In genomic region chr5:146684429-146684828, GRCm38 (mm10) we compare ENCODE assay signal across 25 mouse cellular contexts.
DNase-seq lines count a peak whose midpoint lies in the region; ATAC-seq and TF ChIP-seq lines count a peak whose summit lies in the region.
"Had no signal": no experiment of that assay in that cellular context is flagged by ENCODE, and none has a peak within 500 bp of the region (broad histone marks: within the 10 kb centered on the region; RNA-seq: fewer than 3 reads in every experiment).

No protein-coding gene starts in this region.

- H3K27ac ChIP-seq in hindbrain, embryonic 12.5 days, result peak overlapping the region; percentile 35; the same call in 1 of the 2 replicates
- no peak overlapping the region for H3K27ac ChIP-seq in hindbrain, embryonic 13.5 days
- H3K27ac ChIP-seq in midbrain, embryonic 11.5 days (ENCODE audit: low read depth, low read length), result no peak overlapping the region
- H3K27ac ChIP-seq in midbrain, embryonic 16.5 days (ENCODE audit: low read length), result no peak overlapping the region
- no peak overlapping the region for H3K27ac ChIP-seq in ES-Bruce4 (ENCODE audit: insufficient read depth, low read length)
- H3K27ac ChIP-seq in neural tube, embryonic 13.5 days (replicated peaks), result peak overlapping the region; percentile 76
- H3K27ac ChIP-seq: embryonic facial prominence, embryonic 13.5 days; forebrain, embryonic 12.5 days; kidney, postnatal 0 days; limb, embryonic 12.5 days; liver, embryonic 12.5 days had no signal

- 0 out of 2 replicates have a peak, but pooled peaks cover 8% of the 10 kb centered on the region for H3K4me1 ChIP-seq in hindbrain, embryonic 12.5 days
- peaks cover 16% of the 10 kb centered on the region for H3K4me1 ChIP-seq in hindbrain, embryonic 13.5 days (replicated peaks)
- no peaks in the 10 kb centered on the region; the same call in 1 of the 2 replicates for H3K4me1 ChIP-seq in midbrain, embryonic 11.5 days (ENCODE audit: control insufficient read depth, insufficient read depth, low read length)
- H3K4me1 ChIP-seq in midbrain, embryonic 16.5 days (ENCODE audit: control insufficient read depth, insufficient read depth, low read length), result no peaks in the 10 kb centered on the region; the same call in 1 of the 2 replicates
- no peaks in the 10 kb centered on the region for H3K4me1 ChIP-seq in ES-Bruce4 (ENCODE audit: control insufficient read depth, insufficient read depth, low read length)
- peaks cover 45% of the 10 kb centered on the region for H3K4me1 ChIP-seq in neural tube, embryonic 13.5 days (replicated peaks)
- H3K4me1 ChIP-seq: embryonic facial prominence, embryonic 13.5 days; limb, embryonic 12.5 days had no signal

- peak; percentile 16 for TF ChIP-seq CTCF in ES-Bruce4 (IDR thresholded peaks at IDR 0.05; ENCODE audit: low read depth, low read length)

- TF ChIP-seq POLR2A in ES-Bruce4 (IDR thresholded peaks at IDR 0.05; ENCODE audit: insufficient read depth, low read length), result no peak

- intact Hi-C loops in heart, postnatal 36 days (cut with DNase I), result no loop called here

- no peak for TF ChIP-seq EP300 in ES-Bruce4 (IDR thresholded peaks at IDR 0.05; ENCODE audit: insufficient read depth, low read depth, low read length)

- 0 out of 2 replicates have a peak, but pooled peaks cover 7% of the 10 kb centered on the region for H3K27me3 ChIP-seq in hindbrain, embryonic 12.5 days
- peaks cover 8% of the 10 kb centered on the region for H3K27me3 ChIP-seq in hindbrain, embryonic 13.5 days
- peaks cover 12% of the 10 kb centered on the region for H3K27me3 ChIP-seq in midbrain, embryonic 11.5 days (ENCODE audit: control insufficient read depth, insufficient read depth, low read length)
- H3K27me3 ChIP-seq in midbrain, embryonic 16.5 days (ENCODE audit: control insufficient read depth, insufficient read depth, low read depth, low read length), result peaks cover 9% of the 10 kb centered on the region
- no peaks in the 10 kb centered on the region for H3K27me3 ChIP-seq in ES-Bruce4 (ENCODE audit: control insufficient read depth, insufficient read depth, low read length, poor library complexity, severe bottlenecking)
- H3K27me3 ChIP-seq in neural tube, embryonic 13.5 days, result peaks cover 24% of the 10 kb centered on the region
- H3K27me3 ChIP-seq: embryonic facial prominence, embryonic 13.5 days had no signal

- peak; percentile 75 for DNase-seq in midbrain, embryonic 11.5 days (ENCODE audit: low spot score, missing footprints)
- no peak for DNase-seq in retina, postnatal 1 day
- no peak for DNase-seq in heart, postnatal 36 days
- DNase-seq: adrenal gland, adult 2 months; cerebellum, adult 11-12 months; embryo, embryonic 11 days; gastrocnemius, postnatal 36 days; heart, postnatal 4 days; kidney, adult 2 months; lung, adult 2 months; lung, postnatal 36 days; right cerebral cortex, postnatal 25 days; spleen, adult 18-20 months had no signal

- H3K9ac ChIP-seq in hindbrain, embryonic 12.5 days, result no peak overlapping the region
- H3K9ac ChIP-seq in hindbrain, embryonic 13.5 days, result no peak overlapping the region
- no peak overlapping the region for H3K9ac ChIP-seq in midbrain, embryonic 11.5 days (ENCODE audit: low read length)
- H3K9ac ChIP-seq in midbrain, embryonic 16.5 days (ENCODE audit: low read depth, low read length), result no peak overlapping the region
- H3K9ac ChIP-seq in ES-Bruce4 (ENCODE audit: low read depth, poor library complexity, severe bottlenecking), result no peak overlapping the region
- H3K9ac ChIP-seq in neural tube, embryonic 13.5 days, result no peak overlapping the region
- H3K9ac ChIP-seq: embryonic facial prominence, embryonic 13.5 days; forebrain, embryonic 12.5 days; limb, embryonic 12.5 days; liver, embryonic 12.5 days had no signal

- WGBS in hindbrain, embryonic 12.5 days, result 65% methylated on average over 3 of the region's 3 CpGs
- 60% methylated on average over 3 of the region's 3 CpGs for WGBS in hindbrain, embryonic 13.5 days
- WGBS in midbrain, embryonic 11.5 days, result 66% methylated on average over 3 of the region's 3 CpGs
- 65% methylated on average over 3 of the region's 3 CpGs for WGBS in midbrain, embryonic 16.5 days
- WGBS in neural tube, embryonic 13.5 days, result 32% methylated on average over 3 of the region's 3 CpGs

- H3K9me3 ChIP-seq in hindbrain, embryonic 12.5 days (replicated peaks), result no peaks in the 10 kb centered on the region
- no peaks in the 10 kb centered on the region for H3K9me3 ChIP-seq in hindbrain, embryonic 13.5 days
- H3K9me3 ChIP-seq in midbrain, embryonic 11.5 days (ENCODE audit: control insufficient read depth, low read length), result no peaks in the 10 kb centered on the region
- no peaks in the 10 kb centered on the region for H3K9me3 ChIP-seq in midbrain, embryonic 16.5 days (replicated peaks; ENCODE audit: control insufficient read depth, low read length, poor library complexity, severe bottlenecking)
- H3K9me3 ChIP-seq in ES-Bruce4 (replicated peaks; ENCODE audit: control insufficient read depth, insufficient read depth, low read length, poor library complexity, severe bottlenecking), result no peaks in the 10 kb centered on the region
- H3K9me3 ChIP-seq in neural tube, embryonic 13.5 days, result no peaks in the 10 kb centered on the region
- H3K9me3 ChIP-seq: embryonic facial prominence, embryonic 13.5 days; forebrain, embryonic 12.5 days; limb, embryonic 12.5 days; liver, embryonic 12.5 days; megakaryocyte, embryonic 14.5 days had no signal

- H3K36me3 ChIP-seq in hindbrain, embryonic 12.5 days, result no peaks in the 10 kb centered on the region
- H3K36me3 ChIP-seq in hindbrain, embryonic 13.5 days, result no peaks in the 10 kb centered on the region
- no peaks in the 10 kb centered on the region for H3K36me3 ChIP-seq in midbrain, embryonic 11.5 days (ENCODE audit: control insufficient read depth, insufficient read depth, low read length)
- no peaks in the 10 kb centered on the region for H3K36me3 ChIP-seq in midbrain, embryonic 16.5 days (ENCODE audit: control insufficient read depth, insufficient read depth, low read length)
- H3K36me3 ChIP-seq in ES-Bruce4 (ENCODE audit: control insufficient read depth, insufficient read depth, low read length, poor library complexity, severe bottlenecking), result no peaks in the 10 kb centered on the region
- no peaks in the 10 kb centered on the region for H3K36me3 ChIP-seq in neural tube, embryonic 13.5 days
- H3K36me3 ChIP-seq: embryonic facial prominence, embryonic 13.5 days; forebrain, embryonic 12.5 days; limb, embryonic 12.5 days; liver, embryonic 12.5 days had no signal

- no peak overlapping the region for H3K4me3 ChIP-seq in hindbrain, embryonic 12.5 days
- no peak overlapping the region for H3K4me3 ChIP-seq in hindbrain, embryonic 13.5 days
- no peak overlapping the region for H3K4me3 ChIP-seq in midbrain, embryonic 11.5 days (ENCODE audit: low read depth, low read length)
- no peak overlapping the region for H3K4me3 ChIP-seq in midbrain, embryonic 16.5 days (ENCODE audit: low read depth, low read length)
- H3K4me3 ChIP-seq in ES-Bruce4 (ENCODE audit: low read depth, low read length), result no peak overlapping the region
- no peak overlapping the region for H3K4me3 ChIP-seq in neural tube, embryonic 13.5 days
- H3K4me3 ChIP-seq: embryonic facial prominence, embryonic 13.5 days; erythroblast, embryonic 14.5 days; forebrain, embryonic 12.5 days; limb, embryonic 12.5 days; liver, embryonic 12.5 days; megakaryocyte, embryonic 14.5 days had no signal

- H3K4me2 ChIP-seq in hindbrain, embryonic 12.5 days (replicated peaks), result no peak overlapping the region
- H3K4me2 ChIP-seq in hindbrain, embryonic 13.5 days, result no peak overlapping the region
- H3K4me2 ChIP-seq in midbrain, embryonic 11.5 days, result no peak overlapping the region
- H3K4me2 ChIP-seq in midbrain, embryonic 16.5 days (ENCODE audit: low read length), result no peak overlapping the region
- H3K4me2 ChIP-seq in neural tube, embryonic 13.5 days, result no peak overlapping the region
- H3K4me2 ChIP-seq: embryonic facial prominence, embryonic 13.5 days; forebrain, embryonic 12.5 days; limb, embryonic 12.5 days; liver, embryonic 12.5 days had no signal

- no peak for ATAC-seq in hindbrain, embryonic 12.5 days (ENCODE audit: low FRiP score)
- no peak for ATAC-seq in hindbrain, embryonic 13.5 days (ENCODE audit: low FRiP score)
- ATAC-seq in midbrain, embryonic 11.5 days (ENCODE audit: low FRiP score), result no peak
- no peak for ATAC-seq in midbrain, embryonic 16.5 days
- peak; percentile 56 for ATAC-seq in neural tube, embryonic 13.5 days (ENCODE audit: low read depth)
- ATAC-seq: liver, embryonic 12.5 days had no signal

Comparison
In these comparisons a context has a peak if more than half of its experiments do, and no peak if none do; other contexts are left out.
1. H3K27ac ChIP-seq: peak in hindbrain, embryonic 12.5 days (single experiment) and neural tube, embryonic 13.5 days (single experiment); none in hindbrain, embryonic 13.5 days (single experiment), midbrain, embryonic 11.5 days (single experiment), midbrain, embryonic 16.5 days (single experiment) and ES-Bruce4 (single experiment).